Mouse (Mus musculus) activated CD4-positive, CD25-positive, alpha-beta regulatory T cell (primary cell): Measurements from ENCODE around the gene Cdh1. TPM values are rescaled to one million over a fixed set of nuclear protein-coding genes. Genes with fewer than 3 reads are reported as not detected.

Experiments
- polyA plus RNA-seq, 2 experiments: library from polyadenylated mRNA; unstranded; fragments of 100-300 nt; shearing (Covaris generic); gene quantifications; one replicate each; pipeline ENCODE4 v1.2.1; 2017

Gene Cdh1
- polyA plus RNA-seq = 1 to 10 TPM in 1 of 2 experiments, under 1 TPM in 1; 0.52 to 1.3 TPM

GRCm38 (mm10) chr8:106603131-106603819 is at the start of gene Cdh1:
Gene Cdh1, plus strand, starts transcription at chr8:106603351.

DNA sequence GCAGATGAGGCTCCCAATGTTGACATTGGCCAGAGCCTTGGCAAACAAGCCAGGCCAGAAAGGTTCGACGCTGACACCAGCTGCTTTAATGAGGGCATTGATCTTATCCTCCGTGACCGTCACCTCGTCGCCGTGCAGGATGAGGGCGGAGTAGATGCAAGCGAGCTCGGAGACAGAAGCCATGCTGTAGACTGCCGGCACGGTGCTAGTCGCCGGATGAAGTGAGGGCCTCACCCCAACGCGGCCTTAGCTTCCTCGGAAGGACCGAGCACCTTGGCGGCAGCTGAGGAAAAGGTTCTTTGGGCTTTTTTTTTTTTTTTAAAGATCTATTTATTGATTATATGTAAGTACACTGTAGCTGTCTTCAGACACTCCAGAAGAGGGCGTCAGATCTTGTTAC is 30.0 kb upstream of the Cdh1 start, which contains the start of gene Gm10073:
Gene Gm10073 (minus strand): TSS at position 294 of the 400 bp plus-strand sequence.

GRCm38 (mm10) chr8:106682971-106683668 is 80.0 kb downstream of the Cdh1 start, which contains the start of gene Tango6:
Gene Tango6, plus strand, starts transcription at chr8:106683068.

Other genes starting within 250 kb of the Cdh1 start
- 1 to 10 TPM; 3.5 to 7.0 TPM for gene Zfp90, start 188.0 kb upstream of the Cdh1 start, polyA plus RNA-seq
- not detected for gene 6030452D12Rik, start 102.8 kb upstream of the Cdh1 start, polyA plus RNA-seq
- under 1 TPM in 1 of 2 experiments, not detected in 1; 0.05 TPM for gene Cdh3, start 92.5 kb upstream of the Cdh1 start, polyA plus RNA-seq
- 10 to 100 TPM in 1 of 2 experiments, 1 to 10 TPM in 1; 6.4 to 12.6 TPM for gene Gm10073, start 29.9 kb upstream of the Cdh1 start, polyA plus RNA-seq
- 1 to 10 TPM; 6.1 to 7.7 TPM for gene Tango6, start 79.7 kb downstream of the Cdh1 start, polyA plus RNA-seq